Mouse (Mus musculus) B cell, adult 67 days (primary cell): ENCODE data around the gene Fuk. TPM values are rescaled to one million over a fixed set of nuclear protein-coding genes. Genes with fewer than 3 reads are reported as not detected.

ENCODE experiments used
- total RNA-seq, 2 experiments: library from RNA; stranded (reverse); gene quantifications; 4 replicates each; pipeline ENCODE4 v1.2.4; 2023

The Fuk gene
- total RNA-seq, result 10 to 100 TPM; 15.6 to 22.1 TPM

GRCm38 (mm10) chr8:110901839-110902578 is at the start of gene Fuk:
Gene Fuk (minus strand): TSS chr8:110902488.

DNA sequence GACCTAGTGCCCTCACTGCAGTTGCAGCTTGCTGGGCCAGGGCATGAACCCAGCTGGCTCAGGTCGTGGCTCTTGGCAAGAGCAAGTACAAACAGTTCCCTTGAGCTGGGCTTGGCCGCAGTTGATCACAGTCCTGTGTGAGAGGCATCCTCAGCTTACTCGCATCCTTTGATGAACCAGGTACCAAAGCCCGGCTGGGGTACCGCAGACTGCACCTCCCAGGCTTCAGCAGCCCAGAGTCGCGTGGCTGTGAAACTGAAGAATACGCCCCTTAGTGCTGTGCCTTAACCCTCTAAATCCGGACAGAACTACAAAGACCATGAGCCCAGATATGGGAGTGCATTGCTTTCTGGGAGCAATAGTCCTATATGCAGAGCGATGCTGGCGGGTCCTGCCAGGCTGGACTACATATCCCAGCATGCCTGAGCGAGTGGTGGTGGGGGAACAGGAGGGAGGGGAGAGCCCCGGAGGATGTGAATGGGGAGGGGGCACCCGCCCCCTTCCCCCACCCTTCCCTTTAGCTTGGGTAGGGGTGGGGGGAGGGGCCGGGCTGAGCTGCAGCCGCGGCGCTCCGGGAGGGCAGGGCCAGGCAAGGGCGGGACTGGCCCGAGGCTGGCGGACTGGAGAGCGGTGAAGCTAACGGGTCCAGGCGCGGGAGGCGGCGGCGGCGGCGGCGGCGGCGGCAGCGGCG is 17.2 kb upstream of the Fuk start, which contains the start of gene St3gal2:
St3gal2 (plus strand) TSS at position 582 of the 691 bp plus-strand sequence.

GRCm38 (mm10) chr8:110846405-110847170 is 55.7 kb downstream of the Fuk start, which contains the start of the genes Cog4 and Sf3b3:
Gene Cog4 (plus strand): TSS chr8:110846600.
Gene Sf3b3 (minus strand): TSS chr8:110846787.

Other genes with a start within 250 kb of the Fuk start
- 1 to 10 TPM; 3.6 to 3.8 TPM for gene Mtss1l, start 181.0 kb downstream of the Fuk start, total RNA-seq
- gene Il34, start 96.6 kb downstream of the Fuk start, total RNA-seq, result not detected
- gene Cog4, start 55.9 kb downstream of the Fuk start, total RNA-seq, result 10 to 100 TPM; 64.7 to 78.0 TPM
- gene Sf3b3, start 55.7 kb downstream of the Fuk start, total RNA-seq, result 100 to 1,000 TPM; 173 to 186 TPM
- gene St3gal2, start 17.4 kb upstream of the Fuk start, total RNA-seq, result 10 to 100 TPM; 27.4 to 30.4 TPM
- gene Ddx19a, start 95.3 kb upstream of the Fuk start, total RNA-seq, result 10 to 100 TPM; 69.4 to 71.6 TPM
- 10 to 100 TPM; 18.1 to 20.5 TPM for gene Ddx19b, start 129.3 kb upstream of the Fuk start, total RNA-seq
- gene Aars, start 130.7 kb upstream of the Fuk start, total RNA-seq, result 10 to 100 TPM; 43.0 to 45.0 TPM
- 10 to 100 TPM in 1 of 2 experiments, 1 to 10 TPM in 1; 8.7 to 11.4 TPM for gene Exosc6, start 153.9 kb upstream of the Fuk start, total RNA-seq
- not detected for gene Clec18a, start 189.9 kb upstream of the Fuk start, total RNA-seq
- gene Pdpr, start 192.1 kb upstream of the Fuk start, total RNA-seq, result 10 to 100 TPM; 26.8 to 27.1 TPM